Comparison of ENCODE assay signal across 30 mouse cellular contexts in the genomic region with DNA sequence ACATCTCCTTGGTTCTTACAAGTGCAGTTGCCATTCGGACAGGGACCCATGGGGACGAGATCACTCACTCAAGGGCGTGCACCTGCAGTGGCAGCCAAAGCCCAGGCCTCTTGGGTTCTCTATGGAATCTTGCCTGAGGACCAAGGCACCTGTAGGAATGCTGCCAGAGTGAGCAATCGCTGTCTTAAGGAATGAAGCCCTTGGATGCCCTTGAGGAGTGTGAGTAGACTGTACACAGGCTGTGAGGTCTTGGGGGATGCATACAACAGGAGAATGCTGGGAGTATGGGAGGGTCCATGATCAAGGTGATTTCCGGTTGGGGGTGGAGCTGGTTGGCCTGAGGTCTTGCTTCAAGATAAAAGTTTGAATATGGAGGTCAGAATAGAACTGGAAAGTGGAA. TPM values are rescaled to one million over a fixed set of nuclear protein-coding genes. Genes with fewer than 3 reads are reported as not detected.
"Had no signal": no experiment of that assay in that cellular context is flagged by ENCODE, and none has a peak within 500 bp of the region (broad histone marks: within the 10 kb centered on the region; RNA-seq: fewer than 3 reads in every experiment).

No protein-coding gene starts in this region.

- ATAC-seq: hindbrain, embryonic 16.5 days; inflammation-experienced regulatory T-cells, adult 6 months; intestine, embryonic 15.5 days; intestine, postnatal 0 days had no signal

- H3K27me3 ChIP-seq: hindbrain, embryonic 12.5 days; intestine, embryonic 15.5 days; limb, embryonic 12.5 days had no signal

- H3K27ac ChIP-seq: gastrocnemius, adult 2 months; heart, embryonic 10.5 days; hindbrain, embryonic 10.5 days; hindbrain, embryonic 12.5 days; hindbrain, embryonic 14.5 days; intestine, embryonic 15.5 days; layer of hippocampus, adult 2 months; left cerebral cortex, adult 2 months; limb, embryonic 10.5 days; limb, embryonic 12.5 days had no signal

- H3K9ac ChIP-seq: heart, embryonic 12.5 days; hindbrain, embryonic 12.5 days; hindbrain, embryonic 14.5 days; intestine, embryonic 15.5 days; limb, embryonic 12.5 days had no signal

- H3K4me2 ChIP-seq: heart, embryonic 12.5 days; hindbrain, embryonic 12.5 days; hindbrain, embryonic 14.5 days; intestine, embryonic 15.5 days; limb, embryonic 12.5 days; liver, embryonic 11.5 days had no signal

- H3K4me3 ChIP-seq: gastrocnemius, adult 2 months; heart, embryonic 10.5 days; heart, embryonic 12.5 days; hindbrain, embryonic 10.5 days; hindbrain, embryonic 12.5 days; intestine, embryonic 15.5 days; layer of hippocampus, adult 2 months; left cerebral cortex, adult 2 months; limb, embryonic 10.5 days; limb, embryonic 12.5 days had no signal

- H3K9me3 ChIP-seq: heart, embryonic 10.5 days; heart, embryonic 12.5 days; hindbrain, embryonic 10.5 days; hindbrain, embryonic 12.5 days; intestine, embryonic 15.5 days; limb, embryonic 10.5 days; limb, embryonic 12.5 days had no signal

- DNase-seq: gastrocnemius, adult 2 months; gastrocnemius, postnatal 10 days; gastrocnemius, postnatal 25 days; heart, adult 18-20 months; heart, postnatal 10 days; heart, postnatal 4 days; kidney, adult 18-20 months; kidney, adult 8-10 months; kidney, postnatal 10 days; kidney, postnatal 25 days; kidney, postnatal 4 days; liver had no signal

- H3K36me3 ChIP-seq: heart, embryonic 10.5 days; heart, embryonic 12.5 days; hindbrain, embryonic 10.5 days; hindbrain, embryonic 12.5 days; intestine, embryonic 15.5 days; limb, embryonic 10.5 days; limb, embryonic 12.5 days had no signal

RNA-seq across cellular contexts. Expression of gene Ankar, which starts 41.0 kb away (rescaled TPM):
- polyA plus RNA-seq: heart, embryonic 10.5 days; heart, embryonic 12.5 days; heart, embryonic 14.5 days; heart, embryonic 16.5 days; hindbrain, embryonic 10.5 days; hindbrain, embryonic 12.5 days; hindbrain, embryonic 14.5 days; hindbrain, embryonic 16.5 days; intestine, embryonic 15.5 days; intestine, postnatal 0 days; kidney, embryonic 14.5 days; limb, embryonic 10.5 days; limb, embryonic 12.5 days; limb, embryonic 14.5 days; liver, embryonic 11.5 days had no signal
